ENCODE assay signal across 15 mouse cellular contexts in the genomic region with DNA sequence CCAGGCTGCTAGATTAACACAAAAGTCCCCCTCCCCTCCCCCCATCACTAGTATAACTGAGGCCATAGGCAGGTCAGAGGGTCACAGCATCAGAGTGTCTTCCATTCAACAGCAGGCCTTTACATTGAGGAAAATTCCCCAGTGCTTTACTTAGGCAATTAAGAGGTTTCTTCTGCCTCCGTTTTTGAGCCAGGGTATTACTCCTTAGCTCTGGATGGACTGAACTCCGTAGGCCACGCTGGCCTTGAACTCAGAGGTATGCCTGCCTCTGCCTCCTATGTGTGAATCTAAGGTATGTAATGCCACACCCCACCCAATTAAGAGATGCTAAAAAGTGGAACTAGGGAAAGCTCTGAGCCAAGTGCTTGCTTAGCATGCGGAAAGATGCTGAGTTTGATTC.
"Had no signal": no experiment of that assay in that cellular context is flagged by ENCODE, and none has a peak within 500 bp of the region (broad histone marks: within the 10 kb centered on the region; RNA-seq: fewer than 3 reads in every experiment).

No protein-coding gene starts in this region.

- H3K27ac ChIP-seq: kidney, postnatal 0 days; liver, embryonic 13.5 days; neural tube, embryonic 12.5 days; neural tube, embryonic 15.5 days; stomach, embryonic 15.5 days had no signal

- H3K4me1 ChIP-seq: neural tube, embryonic 12.5 days; neural tube, embryonic 15.5 days; stomach, embryonic 15.5 days had no signal

- DNase-seq: layer of hippocampus, adult 9-11 months; liver, embryonic 13.5 days; lung, adult 2 months; lung, postnatal 14 days; lung, postnatal 4 days; midbrain, embryonic 14.5 days; retina, postnatal 1 day; right cerebral cortex, postnatal 25 days; spleen, adult 18-20 months; thymus, postnatal 25 days had no signal

- H3K9me3 ChIP-seq: liver, embryonic 13.5 days; neural tube, embryonic 12.5 days; neural tube, embryonic 15.5 days; stomach, embryonic 15.5 days had no signal

- H3K27me3 ChIP-seq: liver, embryonic 13.5 days; neural tube, embryonic 12.5 days; neural tube, embryonic 15.5 days; stomach, embryonic 15.5 days had no signal

- H3K4me3 ChIP-seq: layer of hippocampus, adult 2 months; liver, embryonic 13.5 days; neural tube, embryonic 12.5 days; neural tube, embryonic 15.5 days; stomach, embryonic 15.5 days had no signal

- H3K9ac ChIP-seq: liver, embryonic 13.5 days; neural tube, embryonic 12.5 days; neural tube, embryonic 15.5 days; stomach, embryonic 15.5 days had no signal

- H3K36me3 ChIP-seq: liver, embryonic 13.5 days; neural tube, embryonic 15.5 days had no signal
